Mouse (Mus musculus): ENCODE measurements around the gene As3mt. TPM values are rescaled to one million over a fixed set of nuclear protein-coding genes. Genes with fewer than 3 reads are reported as not detected.
A peak's percentile ranks its signal among the peaks of the same experiment; 100 is the strongest.
"Not testable (repeated sequence)": the region's sequence is repeated elsewhere in the genome, so short reads cannot be mapped to it uniquely, and the experiment has no call there.

Gene As3mt
- polyA plus RNA-seq, 1 experiment from 2014 or later, result 31.6 TPM

- ATAC-seq (ENCODE audit: low FRiP score) (no peak), DNase-seq (ENCODE audit: low spot score) (no peak)
- no peak overlapping the region for H3K4me2 ChIP-seq (replicated peaks; ENCODE audit: low read depth, low read length)
- 84% methylated on average over 5 of the region's 5 CpGs for WGBS
- no peak overlapping the region for H3K4me3 ChIP-seq (ENCODE audit: low read depth, low read length)
- no peaks in the 10 kb centered on the region for H3K27me3 ChIP-seq (ENCODE audit: control insufficient read depth, insufficient read depth, low read length)
- H3K9ac ChIP-seq (ENCODE audit: low read depth, low read length), result no peak overlapping the region
- no peaks in the 10 kb centered on the region for H3K36me3 ChIP-seq (ENCODE audit: control insufficient read depth, insufficient read depth, low read length)
- no peak overlapping the region for H3K27ac ChIP-seq (ENCODE audit: low read depth, low read length)
- no peaks in the 10 kb centered on the region for H3K9me3 ChIP-seq (ENCODE audit: control insufficient read depth, low read length)
- H3K4me1 ChIP-seq (replicated peaks; ENCODE audit: control insufficient read depth, insufficient read depth, low read length), result no peaks in the 10 kb centered on the region
Measured at GRCm38 (mm10) chr19:46752235-46752634, 45.0 kb downstream of the As3mt start.

GRCm38 (mm10) chr19:46755066-46755465 lies 47.8 kb downstream of the As3mt start:
- 60% methylated on average over 9 of the region's 9 CpGs for WGBS
- Histone ChIP-seq H3K27me3 (ENCODE audit: control insufficient read depth, insufficient read depth, low read length) (no peaks in the 10 kb centered on the region), H3K9me3 (ENCODE audit: control insufficient read depth, low read length) (no peaks in the 10 kb centered on the region), H3K4me3 (ENCODE audit: low read depth, low read length) (no peak overlapping the region), H3K36me3 (ENCODE audit: control insufficient read depth, insufficient read depth, low read length) (no peaks in the 10 kb centered on the region), H3K4me2 (replicated peaks; ENCODE audit: low read depth, low read length) (no peak overlapping the region), H3K9ac (ENCODE audit: low read depth, low read length) (no peak overlapping the region), H3K27ac (ENCODE audit: low read depth, low read length) (no peak overlapping the region), H3K4me1 (replicated peaks; ENCODE audit: control insufficient read depth, insufficient read depth, low read length) (no peaks in the 10 kb centered on the region)
- ATAC-seq (ENCODE audit: low FRiP score), result no peak
- no peak for DNase-seq (ENCODE audit: low spot score)

GRCm38 (mm10) chr19:46756221-46756620 lies 49.0 kb downstream of the As3mt start:
- WGBS, result 90% methylated on average over 4 of the region's 4 CpGs
- H3K9me3 ChIP-seq (ENCODE audit: control insufficient read depth, low read length), result no peaks in the 10 kb centered on the region
- no peak overlapping the region for H3K9ac ChIP-seq (ENCODE audit: low read depth, low read length)
- H3K36me3 ChIP-seq (ENCODE audit: control insufficient read depth, insufficient read depth, low read length), result no peaks in the 10 kb centered on the region
- ATAC-seq (ENCODE audit: low FRiP score) (no peak), DNase-seq (ENCODE audit: low spot score) (no peak)
- no peaks in the 10 kb centered on the region for H3K27me3 ChIP-seq (ENCODE audit: control insufficient read depth, insufficient read depth, low read length)
- H3K4me3 ChIP-seq (ENCODE audit: low read depth, low read length), result no peak overlapping the region
- no peak overlapping the region for H3K27ac ChIP-seq (ENCODE audit: low read depth, low read length)
- H3K4me2 ChIP-seq (replicated peaks; ENCODE audit: low read depth, low read length), result no peak overlapping the region
- no peaks in the 10 kb centered on the region for H3K4me1 ChIP-seq (replicated peaks; ENCODE audit: control insufficient read depth, insufficient read depth, low read length)

- 61% methylated on average over 8 of the region's 8 CpGs for WGBS
- peaks cover 5% of the 10 kb centered on the region; the same call in 1 of the 2 replicates for H3K4me1 ChIP-seq (replicated peaks; ENCODE audit: control insufficient read depth, insufficient read depth, low read length)
- H3K27ac ChIP-seq (ENCODE audit: low read depth, low read length), result no peak overlapping the region
- no peaks in the 10 kb centered on the region for H3K36me3 ChIP-seq (ENCODE audit: control insufficient read depth, insufficient read depth, low read length)
- ATAC-seq (ENCODE audit: low FRiP score) (no peak), DNase-seq (ENCODE audit: low spot score) (no peak)
- H3K4me3 ChIP-seq (ENCODE audit: low read depth, low read length), result no peak overlapping the region
- no peaks in the 10 kb centered on the region for H3K9me3 ChIP-seq (ENCODE audit: control insufficient read depth, low read length)
- H3K27me3 ChIP-seq (ENCODE audit: control insufficient read depth, insufficient read depth, low read length), result peaks cover 6% of the 10 kb centered on the region
- H3K9ac ChIP-seq (ENCODE audit: low read depth, low read length), result no peak overlapping the region
- H3K4me2 ChIP-seq (replicated peaks; ENCODE audit: low read depth, low read length), result no peak overlapping the region
Measured at GRCm38 (mm10) chr19:46759096-46759495, 51.8 kb downstream of the As3mt start.

- ATAC-seq (ENCODE audit: low FRiP score); H3K27me3 ChIP-seq (ENCODE audit: control insufficient read depth, insufficient read depth, low read length); H3K4me1 ChIP-seq (replicated peaks; ENCODE audit: control insufficient read depth, insufficient read depth, low read length); H3K27ac ChIP-seq (ENCODE audit: low read depth, low read length); H3K4me3 ChIP-seq (ENCODE audit: low read depth, low read length); DNase-seq (ENCODE audit: low spot score); H3K36me3 ChIP-seq (ENCODE audit: control insufficient read depth, insufficient read depth, low read length); H3K9me3 ChIP-seq (ENCODE audit: control insufficient read depth, low read length); H3K9ac ChIP-seq (ENCODE audit: low read depth, low read length); H3K4me2 ChIP-seq (replicated peaks; ENCODE audit: low read depth, low read length): not testable (repeated sequence)
- 91% methylated on average over 10 of the region's 10 CpGs for WGBS
Measured at GRCm38 (mm10) chr19:46759909-46760308, 52.7 kb downstream of the As3mt start.

- H3K4me1 ChIP-seq (replicated peaks; ENCODE audit: control insufficient read depth, insufficient read depth, low read length), result peaks cover 5% of the 10 kb centered on the region; the same call in 1 of the 2 replicates
- WGBS, result 19% methylated on average over 29 of the region's 29 CpGs
- ATAC-seq (ENCODE audit: low FRiP score) (peak; percentile 68), DNase-seq (ENCODE audit: low spot score) (peak; percentile 92)
- H3K9ac ChIP-seq (ENCODE audit: low read depth, low read length), result no peak overlapping the region
- peak overlapping the region; percentile 67 for H3K4me3 ChIP-seq (ENCODE audit: low read depth, low read length)
- H3K4me2 ChIP-seq (replicated peaks; ENCODE audit: low read depth, low read length), result peak overlapping the region; percentile 95
- H3K27ac ChIP-seq (ENCODE audit: low read depth, low read length), result no peak overlapping the region
- H3K36me3 ChIP-seq (ENCODE audit: control insufficient read depth, insufficient read depth, low read length), result no peaks in the 10 kb centered on the region
- H3K27me3 ChIP-seq (ENCODE audit: control insufficient read depth, insufficient read depth, low read length), result peaks cover 6% of the 10 kb centered on the region
- H3K9me3 ChIP-seq (ENCODE audit: control insufficient read depth, low read length), result no peaks in the 10 kb centered on the region
Measured at GRCm38 (mm10) chr19:46760375-46761160, 53.3 kb downstream of the As3mt start.

GRCm38 (mm10) chr19:46761247-46761946 lies 54.1 kb downstream of the As3mt start, which contains the start of gene Cnnm2:
Cnnm2 (plus strand) TSS chr19:46761596.
- peak within 1 kb of the TSS; percentile 67 for H3K4me3 ChIP-seq (ENCODE audit: low read depth, low read length)
- WGBS, result under 1% methylated on average over 58 of the region's 59 CpGs
- H3K9me3 ChIP-seq (ENCODE audit: control insufficient read depth, low read length), result no peaks in the 10 kb centered on the region
- H3K4me1 ChIP-seq (replicated peaks; ENCODE audit: control insufficient read depth, insufficient read depth, low read length), result peaks cover 5% of the 10 kb centered on the region; the same call in 1 of the 2 replicates
- peak within 1 kb of the TSS; percentile 80 for H3K9ac ChIP-seq (ENCODE audit: low read depth, low read length)
- ATAC-seq (ENCODE audit: low FRiP score), result peak; percentile 97
- H3K4me2 ChIP-seq (replicated peaks; ENCODE audit: low read depth, low read length), result peak within 1 kb of the TSS; percentile 95
- H3K36me3 ChIP-seq (ENCODE audit: control insufficient read depth, insufficient read depth, low read length), result no peaks in the 10 kb centered on the region
- DNase-seq (ENCODE audit: low spot score), result peak; percentile 99
- peak within 1 kb of the TSS; percentile 82 for H3K27ac ChIP-seq (ENCODE audit: low read depth, low read length)
- peaks cover 6% of the 10 kb centered on the region for H3K27me3 ChIP-seq (ENCODE audit: control insufficient read depth, insufficient read depth, low read length)

GRCm38 (mm10) chr19:46761971-46762290 lies 54.7 kb downstream of the As3mt start:
- WGBS, result 0% methylated on average over 35 of the region's 36 CpGs
- H3K27ac ChIP-seq (ENCODE audit: low read depth, low read length), result peak overlapping the region; percentile 82
- peaks cover 5% of the 10 kb centered on the region; the same call in 1 of the 2 replicates for H3K4me1 ChIP-seq (replicated peaks; ENCODE audit: control insufficient read depth, insufficient read depth, low read length)
- H3K9me3 ChIP-seq (ENCODE audit: control insufficient read depth, low read length), result no peaks in the 10 kb centered on the region
- ATAC-seq (ENCODE audit: low FRiP score) (no peak; the same call in none of the 2 replicates), DNase-seq (ENCODE audit: low spot score) (no peak)
- H3K4me2 ChIP-seq (replicated peaks; ENCODE audit: low read depth, low read length), result peak overlapping the region; percentile 90
- H3K9ac ChIP-seq (ENCODE audit: low read depth, low read length), result peak overlapping the region; percentile 80
- peaks cover 6% of the 10 kb centered on the region for H3K27me3 ChIP-seq (ENCODE audit: control insufficient read depth, insufficient read depth, low read length)
- H3K4me3 ChIP-seq (ENCODE audit: low read depth, low read length), result peak overlapping the region; percentile 67
- H3K36me3 ChIP-seq (ENCODE audit: control insufficient read depth, insufficient read depth, low read length), result no peaks in the 10 kb centered on the region

All from hindbrain, embryonic 11.5 days (tissue).